Mouse (Mus musculus) forebrain, embryonic 11.5 days (tissue): Measurements from ENCODE around the gene Gm9918. TPM values are rescaled to one million over a fixed set of nuclear protein-coding genes. Genes with fewer than 3 reads are reported as not detected.
A peak's percentile ranks its signal among the peaks of the same experiment; 100 is the strongest.
"Not testable (repeated sequence)": the region's sequence is repeated elsewhere in the genome, so short reads cannot be mapped to it uniquely, and the experiment has no call there.

Experiments used
- ATAC-seq: fragments of 200-750 bp; cut with Nextera tagmentation; replicated peaks from 2 replicates; pipeline ENCODE4 v1.8.0; 2017; ENCODE audit warnings: moderate TSS enrichment; ENCODE audit not compliant: low FRiP score
- DNase-seq: peaks from one replicate; pipeline ENCODE4 v3.0.0-alpha.2; 2017; ENCODE audit warnings: low spot score
- H3K27ac ChIP-seq: fragments of 300-500 bp; sonication (generic); 2 replicates; pipeline ENCODE4 v1.5.1; 2014; ENCODE audit warnings: low read depth, low read length
- H3K27me3 ChIP-seq: fragments of 300-500 bp; sonication (generic); 2 replicates; pipeline ENCODE4 v1.6.1; 2014; ENCODE audit warnings: mild to moderate bottlenecking, low read length, mixed read lengths; ENCODE audit not compliant: control insufficient read depth, insufficient read depth
- H3K36me3 ChIP-seq: fragments of 300-500 bp; sonication (generic); 2 replicates; pipeline ENCODE4 v1.6.1; 2014; ENCODE audit warnings: mild to moderate bottlenecking, low read length, moderate library complexity, mixed read lengths; ENCODE audit not compliant: control insufficient read depth, insufficient read depth
- H3K4me1 ChIP-seq: fragments of 300-500 bp; sonication (generic); replicated peaks from 2 replicates; pipeline ENCODE4 v1.6.1; 2014; ENCODE audit warnings: low read length, mixed read lengths; ENCODE audit not compliant: control insufficient read depth, insufficient read depth
- H3K4me2 ChIP-seq: fragments of 300-500 bp; sonication (generic); 2 replicates; pipeline ENCODE4 v1.6.1; 2014; ENCODE audit warnings: low read depth, mild to moderate bottlenecking, low read length, moderate library complexity, mixed read lengths; ENCODE audit not compliant: severe bottlenecking
- H3K4me3 ChIP-seq: fragments of 300-500 bp; sonication (generic); 2 replicates; pipeline ENCODE4 v1.5.1; 2014; ENCODE audit warnings: low read depth, low read length
- H3K9ac ChIP-seq: fragments of 300-500 bp; sonication (generic); 2 replicates; pipeline ENCODE4 v1.6.1; 2014; ENCODE audit warnings: low read length
- H3K9me3 ChIP-seq: fragments of 300-500 bp; sonication (generic); 2 replicates; pipeline ENCODE4 v1.6.1; 2016; ENCODE audit warnings: low read length, mixed read lengths; ENCODE audit not compliant: control insufficient read depth
- WGBS: fragments of 180-500 bp; shearing (Covaris S2); extraction: QIAGEN DNeasy Blood & Tissue Kit; methylation state at CpG from one replicate; pipeline ENCODE4 v1.1.7; 2014; 5-methylcytosine and 5-hydroxymethylcytosine counted together
- polyA plus RNA-seq: library from polyadenylated mRNA; unstranded; fragments of >200 nt; fragmentation: Nextera tagmentation; extraction: Ambion mirVana; gene quantifications from 2 replicates; pipeline ENCODE4 v1.2.1, GENCODE M21; 2014

Gm9918 gene
- polyA plus RNA-seq = 0.21 and 0.48 TPM in 2 replicates

DNA sequence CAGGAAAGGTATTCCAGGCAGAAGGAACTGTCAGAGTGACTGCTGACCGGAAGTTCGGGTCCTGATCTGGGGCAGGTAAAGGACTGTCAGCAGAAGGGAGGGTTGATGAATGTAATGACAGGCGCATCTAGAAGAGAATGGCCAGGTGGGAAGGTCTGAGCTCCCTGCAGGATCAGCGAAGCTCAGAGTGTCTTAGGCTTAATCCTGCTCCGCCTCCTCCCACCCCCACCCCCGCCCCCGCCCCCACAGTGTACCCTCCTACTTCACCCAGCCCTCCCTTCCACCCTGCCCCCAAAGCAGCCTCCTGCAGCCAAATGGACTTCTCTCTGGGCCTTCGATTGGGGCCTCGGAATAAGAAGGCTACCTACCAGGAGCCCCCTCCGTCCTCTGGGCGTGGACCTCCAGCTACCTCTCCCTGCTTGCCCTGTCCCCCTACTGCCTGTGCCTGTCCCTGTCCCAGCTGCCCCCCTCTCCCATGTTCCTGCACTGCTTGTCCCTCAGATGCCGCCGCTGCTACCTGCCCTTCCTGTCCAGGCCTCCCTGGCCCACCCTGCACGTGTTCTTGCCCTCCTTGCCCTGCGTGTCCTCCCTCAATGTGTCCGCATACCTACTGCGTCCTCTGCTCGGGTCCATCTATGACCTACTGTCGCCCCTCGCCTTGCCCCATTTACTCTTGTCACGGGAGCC lies at the start of gene Gm9918:
TSS of gene Gm9918 (plus strand) at position 290 of the 687 bp plus-strand sequence.
- Histone ChIP-seq H3K4me3 (peak within 1 kb of the TSS; percentile 9; the same call in 1 of the 2 replicates), H3K4me1 (peaks cover 6% of the 10 kb centered on the region; the same call in 1 of the 2 replicates), H3K9ac (peak within 1 kb of the TSS; percentile 29; the same call in 1 of the 2 replicates), H3K9me3 (no peaks in the 10 kb centered on the region), H3K36me3 (no peaks in the 10 kb centered on the region), H3K4me2 (peak within 1 kb of the TSS; percentile 32; the same call in 1 of the 2 replicates), H3K27ac (no peak within 1 kb of the TSS), H3K27me3 (peaks cover 5% of the 10 kb centered on the region; the same call in 1 of the 2 replicates)
- no peak for DNase-seq
- 6% methylated on average over 20 of the region's 21 CpGs for whole genome bisulfite sequencing
- no peak for ATAC-seq

DNA sequence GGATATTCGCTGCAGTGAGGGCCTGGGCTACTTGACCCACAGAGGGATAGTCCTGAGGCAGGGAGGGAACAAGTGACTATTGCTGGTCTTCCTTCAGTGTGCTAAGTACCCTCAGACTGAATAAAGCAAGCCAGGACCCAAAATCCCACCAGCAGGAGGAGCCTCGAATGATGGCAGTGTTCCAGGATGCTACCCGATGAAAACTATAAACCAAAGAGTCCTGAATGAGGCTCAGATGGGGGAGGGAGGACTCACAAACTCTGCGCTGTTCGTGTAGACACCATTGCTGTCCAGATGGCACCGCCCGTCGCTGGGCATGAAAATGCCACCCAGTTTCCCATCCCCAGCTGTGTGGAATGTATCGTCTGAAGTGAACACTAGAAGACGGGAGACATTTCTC lies 48.0 kb upstream of the Gm9918 start:
- ATAC-seq = no peak
- Histone ChIP-seq H3K9me3 (no peaks in the 10 kb centered on the region), H3K4me2 (no peak overlapping the region), H3K4me3 (no peak overlapping the region), H3K27ac (no peak overlapping the region), H3K36me3 (no peaks in the 10 kb centered on the region), H3K27me3 (peaks cover 13% of the 10 kb centered on the region; the same call in 1 of the 2 replicates), H3K9ac (no peak overlapping the region), H3K4me1 (peaks cover 9% of the 10 kb centered on the region)
- WGBS = 71% methylated on average over 10 of the region's 10 CpGs
- peak; percentile 46 for DNase-seq

DNA sequence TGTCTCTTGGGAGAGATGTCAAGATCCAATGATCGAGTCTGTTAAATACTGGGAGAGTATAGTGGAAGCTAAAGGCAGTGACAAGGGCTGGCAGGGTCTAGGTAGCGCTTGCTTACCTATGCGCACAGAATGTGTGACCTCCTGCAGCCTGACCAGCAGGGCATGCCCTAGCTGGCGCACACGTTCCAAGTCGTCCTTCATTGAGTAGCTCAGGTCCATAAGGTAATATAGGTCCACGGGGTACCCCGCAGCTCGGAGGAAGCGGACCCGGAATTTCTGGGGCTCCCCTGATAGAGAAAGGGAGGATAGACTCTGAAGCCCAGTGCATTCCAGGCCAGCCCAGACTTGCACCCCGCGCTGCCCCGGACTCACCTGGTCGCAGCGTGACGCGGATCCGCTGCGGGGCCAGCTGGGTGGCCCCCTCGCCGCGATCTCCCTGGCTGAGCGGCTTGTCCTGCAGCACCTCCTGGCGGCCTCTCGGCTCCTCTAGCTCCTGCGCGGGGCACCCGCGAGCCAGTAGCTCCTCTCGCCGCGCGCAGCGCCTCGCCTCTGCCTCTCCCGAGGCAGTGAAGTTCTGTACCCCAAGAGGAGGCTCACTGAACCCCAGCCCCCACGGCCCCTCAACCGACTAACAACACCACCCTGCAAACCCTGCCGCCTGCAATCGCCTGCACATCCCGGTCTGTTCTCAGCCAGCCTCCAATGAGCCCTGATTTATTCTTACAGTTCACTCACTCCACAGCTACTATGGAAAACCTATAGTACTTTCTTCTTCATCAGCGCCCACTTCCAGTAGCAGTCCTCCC lies 46.0 kb upstream of the Gm9918 start:
- Histone ChIP-seq H3K4me2 (peak overlapping the region; percentile 88), H3K36me3 (no peaks in the 10 kb centered on the region), H3K9me3 (no peaks in the 10 kb centered on the region), H3K9ac (peak overlapping the region; percentile 54), H3K4me1 (peaks cover 9% of the 10 kb centered on the region), H3K27me3 (peaks cover 13% of the 10 kb centered on the region; the same call in 1 of the 2 replicates), H3K4me3 (peak overlapping the region; percentile 34), H3K27ac (no peak overlapping the region)
- DNase-seq (peak; percentile 90), ATAC-seq (peak; percentile 67)
- WGBS = 3% methylated on average over 43 of the region's 43 CpGs

DNA sequence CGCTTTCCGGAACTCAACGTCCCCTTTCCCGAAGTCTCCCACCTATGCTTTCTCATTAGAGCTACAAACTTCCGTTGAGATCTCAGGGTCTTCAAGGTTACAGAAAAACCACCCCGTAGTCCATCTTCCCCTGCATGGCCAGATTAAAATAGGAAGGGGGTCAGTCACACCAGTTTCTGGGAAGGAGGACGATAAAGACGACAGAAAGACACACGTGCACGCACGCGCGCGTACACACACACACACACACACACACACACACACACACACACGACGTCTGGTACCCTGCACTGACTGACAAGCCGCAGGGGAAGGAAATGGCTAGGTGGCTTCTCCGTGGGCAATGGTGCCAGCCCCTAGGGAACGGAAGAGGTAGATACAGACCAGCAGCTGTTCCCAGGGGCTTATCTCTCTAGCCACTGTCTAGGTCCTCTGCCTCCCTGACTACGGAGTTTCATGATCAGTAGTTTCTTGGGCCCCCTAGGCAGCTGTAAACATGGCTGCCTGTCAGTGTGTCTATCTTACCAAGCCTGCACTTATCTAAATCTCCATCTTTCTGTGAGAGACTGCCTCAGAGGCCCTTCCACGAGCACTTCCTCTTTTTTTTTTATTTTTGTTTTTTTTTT lies 45.3 kb upstream of the Gm9918 start:
- peak overlapping the region; percentile 54 for H3K9ac ChIP-seq
- peaks cover 13% of the 10 kb centered on the region; the same call in 1 of the 2 replicates for H3K27me3 ChIP-seq
- DNase-seq (peak; percentile 54), ATAC-seq (no peak)
- H3K4me1 ChIP-seq = peaks cover 9% of the 10 kb centered on the region
- no peaks in the 10 kb centered on the region for H3K36me3 ChIP-seq
- peak overlapping the region; percentile 34 for H3K4me3 ChIP-seq
- peak overlapping the region; percentile 88 for H3K4me2 ChIP-seq
- no peak overlapping the region for H3K27ac ChIP-seq
- H3K9me3 ChIP-seq = no peaks in the 10 kb centered on the region
- WGBS = 20% methylated on average over 21 of the region's 21 CpGs

DNA sequence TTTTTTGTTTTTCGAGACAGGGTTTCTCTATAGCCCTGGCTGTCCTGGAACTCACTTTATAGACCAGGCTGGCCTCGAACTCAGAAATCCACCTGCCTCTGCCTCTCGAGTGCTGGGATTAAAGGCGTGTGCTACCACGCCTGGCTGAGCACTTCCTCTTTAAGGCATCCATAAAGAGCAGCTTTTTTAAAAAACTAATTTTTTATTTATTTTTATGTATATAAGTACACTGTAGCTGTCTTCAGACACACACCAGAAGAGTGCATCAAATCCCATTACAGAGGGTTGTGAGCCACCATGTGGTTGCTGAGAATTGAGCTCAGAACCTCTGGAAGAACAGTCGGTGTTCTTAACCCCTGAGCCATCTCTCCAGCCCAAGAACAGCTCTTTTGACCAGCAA lies 44.7 kb upstream of the Gm9918 start:
- H3K27me3 ChIP-seq = peaks cover 13% of the 10 kb centered on the region; the same call in 1 of the 2 replicates
- ATAC-seq, H3K4me1 ChIP-seq, DNase-seq, H3K9me3 ChIP-seq, H3K27ac ChIP-seq, H3K9ac ChIP-seq, H3K36me3 ChIP-seq, H3K4me3 ChIP-seq, H3K4me2 ChIP-seq: not testable (repeated sequence)
- 80% methylated on average over 6 of the region's 6 CpGs for WGBS

DNA sequence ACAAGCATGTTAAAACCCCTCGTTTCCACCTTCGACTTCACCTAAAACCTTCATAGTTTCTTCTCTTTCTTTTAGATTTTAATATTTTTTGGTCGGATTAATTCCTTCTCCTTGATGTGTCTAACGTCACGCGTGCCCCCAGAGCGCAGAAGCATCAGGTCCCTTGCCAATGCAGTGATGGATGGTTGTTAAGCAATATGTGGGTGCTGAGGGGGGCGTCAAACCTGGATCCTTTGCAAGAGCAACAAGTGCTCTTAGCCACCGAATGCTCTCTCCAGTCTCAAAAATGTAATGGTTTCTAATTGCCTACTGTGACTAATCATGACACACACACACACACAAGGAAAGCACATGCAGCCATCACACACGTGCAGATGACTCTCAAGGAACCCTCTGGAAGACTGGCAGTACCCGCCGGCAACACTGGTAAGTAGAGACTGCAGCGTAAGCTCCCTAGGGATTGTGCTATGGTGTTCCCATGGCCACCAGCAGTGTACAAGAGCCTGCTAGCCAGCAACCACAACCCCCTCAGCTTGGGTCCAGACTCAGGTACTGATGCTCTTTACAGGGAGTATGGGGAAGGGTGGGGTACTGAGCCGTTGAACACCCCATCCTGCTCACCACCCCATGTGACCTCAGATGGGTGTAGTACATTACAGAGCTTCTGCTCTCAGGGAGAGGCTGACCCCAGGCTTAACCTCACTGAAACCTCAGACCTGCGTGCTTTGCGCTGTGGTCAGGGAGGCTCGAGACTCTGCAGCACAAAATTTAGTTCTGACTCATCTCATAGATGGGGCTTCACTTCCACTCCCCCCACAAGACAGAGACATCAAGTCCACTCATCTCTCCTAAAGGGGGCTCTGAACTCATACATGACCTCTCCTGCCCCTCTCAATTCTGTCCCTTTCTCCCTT lies 39.7 kb upstream of the Gm9918 start:
- no peak for DNase-seq
- no peaks in the 10 kb centered on the region for H3K9me3 ChIP-seq
- no peak overlapping the region for H3K4me2 ChIP-seq
- H3K27ac ChIP-seq = no peak overlapping the region
- peaks cover 7% of the 10 kb centered on the region for H3K4me1 ChIP-seq
- no peaks in the 10 kb centered on the region; the same call in 1 of the 2 replicates for H3K27me3 ChIP-seq
- ATAC-seq = no peak
- no peak overlapping the region for H3K9ac ChIP-seq
- H3K4me3 ChIP-seq = no peak overlapping the region
- 83% methylated on average over 17 of the region's 17 CpGs for WGBS
- no peaks in the 10 kb centered on the region for H3K36me3 ChIP-seq

DNA sequence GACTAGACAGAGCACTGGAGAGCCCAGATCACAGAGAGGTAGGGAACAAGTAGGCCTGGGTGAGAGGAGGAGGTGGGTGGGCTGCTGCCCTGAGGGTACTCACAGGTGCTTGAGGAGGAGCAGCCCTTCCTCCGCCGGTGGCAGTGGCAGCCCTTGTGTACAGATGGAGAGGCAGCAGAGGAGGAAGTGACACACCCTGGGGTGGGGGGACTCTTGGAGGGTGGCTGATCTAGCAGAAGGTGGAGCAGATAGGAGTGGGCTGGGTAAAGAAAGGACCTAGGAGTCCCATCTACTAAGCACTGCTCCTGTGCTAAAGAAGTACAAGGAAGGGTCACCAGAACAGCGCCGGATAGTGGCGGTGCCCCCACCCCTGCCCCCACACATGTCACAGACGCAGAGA lies 38.6 kb upstream of the Gm9918 start, which contains the start of gene Itgb7:
TSS of gene Itgb7 (minus strand) at position 197 of the 400 bp plus-strand sequence.
- no peak for ATAC-seq
- Histone ChIP-seq H3K27me3 (no peaks in the 10 kb centered on the region; the same call in 1 of the 2 replicates), H3K4me1 (peaks cover 10% of the 10 kb centered on the region), H3K9ac (no peak within 1 kb of the TSS), H3K4me2 (no peak within 1 kb of the TSS), H3K4me3 (no peak within 1 kb of the TSS), H3K36me3 (no peaks in the 10 kb centered on the region), H3K27ac (no peak within 1 kb of the TSS), H3K9me3 (no peaks in the 10 kb centered on the region)
- 61% methylated on average over 6 of the region's 6 CpGs for WGBS
- no peak for DNase-seq
